Mouse (Mus musculus) heart, embryonic 10.5 days (tissue): ENCODE measurements around the gene Ttyh2. TPM values are rescaled to one million over a fixed set of nuclear protein-coding genes. Genes with fewer than 3 reads are reported as not detected.

ENCODE experiments used
- DNase-seq: peaks from one replicate; pipeline ENCODE4 v3.0.0-alpha.2; 2017; ENCODE audit warnings: low spot score
- H3K27ac ChIP-seq: fragments of 300-500 bp; sonication (generic); 2 replicates; pipeline ENCODE4 v1.5.1; 2016; ENCODE audit warnings: mild to moderate bottlenecking
- H3K27me3 ChIP-seq: fragments of 300-500 bp; sonication (generic); 2 replicates; pipeline ENCODE4 v1.6.1; 2016; ENCODE audit warnings: mild to moderate bottlenecking; ENCODE audit not compliant: poor library complexity, insufficient read depth, severe bottlenecking
- H3K36me3 ChIP-seq: fragments of 300-500 bp; sonication (generic); 2 replicates; pipeline ENCODE4 v1.6.1; 2016; ENCODE audit warnings: mild to moderate bottlenecking, moderate library complexity
- H3K4me1 ChIP-seq: fragments of 300-500 bp; sonication (generic); 2 replicates; pipeline ENCODE4 v1.6.1; 2016; ENCODE audit warnings: mild to moderate bottlenecking
- H3K4me3 ChIP-seq: fragments of 300-500 bp; sonication (generic); 2 replicates; pipeline ENCODE4 v1.5.1; 2016; ENCODE audit warnings: mild to moderate bottlenecking, moderate library complexity
- H3K9me3 ChIP-seq: fragments of 300-500 bp; sonication (generic); 2 replicates; pipeline ENCODE4 v1.6.1; 2016; ENCODE audit warnings: mild to moderate bottlenecking, moderate library complexity
- WGBS: fragments of 180-500 bp; shearing (Covaris S2); methylation state at CpG from one replicate; pipeline ENCODE4 v1.1.7; 2016; 5-methylcytosine and 5-hydroxymethylcytosine counted together
- polyA plus RNA-seq: library from polyadenylated mRNA; unstranded; fragments of >200 nt; fragmentation: Nextera tagmentation; extraction: Ambion mirVana; gene quantifications from 2 replicates; pipeline ENCODE4 v1.2.1, GENCODE M21; 2016

The Ttyh2 gene
- polyA plus RNA-seq, 1 experiment from 2014 or later, result 4.8 TPM

- H3K27ac ChIP-seq, result no peak overlapping the region
- no peak overlapping the region for H3K4me3 ChIP-seq
- H3K9me3 ChIP-seq, result no peaks in the 10 kb centered on the region
- H3K36me3 ChIP-seq, result peaks cover 10% of the 10 kb centered on the region; the same call in 1 of the 2 replicates
- 72% methylated on average over 22 of the region's 22 CpGs for WGBS
- DNase-seq, result no peak
- no peaks in the 10 kb centered on the region for H3K27me3 ChIP-seq
- H3K4me1 ChIP-seq, result peaks cover 7% of the 10 kb centered on the region; the same call in 1 of the 2 replicates
Measured at GRCm38 (mm10) chr11:114704071-114704913, 29.1 kb downstream of the Ttyh2 start.

DNA sequence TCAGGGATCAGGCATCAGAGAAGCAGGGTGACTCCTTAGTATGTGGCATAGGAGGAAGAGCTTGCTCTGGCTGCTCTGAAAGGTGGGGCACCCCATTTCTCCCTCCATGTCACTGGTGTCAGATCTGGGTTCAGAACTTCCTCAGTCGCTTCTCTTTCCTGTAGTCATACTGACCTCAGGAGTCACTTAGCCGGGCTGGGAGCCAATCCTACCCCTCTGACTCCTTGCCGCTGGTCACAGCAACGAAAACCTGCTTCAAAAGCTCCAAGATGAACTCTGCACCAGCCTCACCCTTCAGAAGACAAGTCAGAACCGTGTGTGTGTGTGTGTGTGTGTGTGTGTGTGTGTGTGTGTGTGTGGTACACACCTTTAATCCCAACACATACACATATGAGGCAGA is 31.1 kb downstream of the Ttyh2 start:
- peaks cover 10% of the 10 kb centered on the region; the same call in 1 of the 2 replicates for H3K36me3 ChIP-seq
- H3K4me3 ChIP-seq, result no peak overlapping the region
- DNase-seq, result no peak
- H3K27ac ChIP-seq, result no peak overlapping the region
- H3K4me1 ChIP-seq, result peaks cover 7% of the 10 kb centered on the region; the same call in 1 of the 2 replicates
- WGBS, result 78% methylated on average over 5 of the region's 5 CpGs
- no peaks in the 10 kb centered on the region for H3K27me3 ChIP-seq
- H3K9me3 ChIP-seq, result no peaks in the 10 kb centered on the region

DNA sequence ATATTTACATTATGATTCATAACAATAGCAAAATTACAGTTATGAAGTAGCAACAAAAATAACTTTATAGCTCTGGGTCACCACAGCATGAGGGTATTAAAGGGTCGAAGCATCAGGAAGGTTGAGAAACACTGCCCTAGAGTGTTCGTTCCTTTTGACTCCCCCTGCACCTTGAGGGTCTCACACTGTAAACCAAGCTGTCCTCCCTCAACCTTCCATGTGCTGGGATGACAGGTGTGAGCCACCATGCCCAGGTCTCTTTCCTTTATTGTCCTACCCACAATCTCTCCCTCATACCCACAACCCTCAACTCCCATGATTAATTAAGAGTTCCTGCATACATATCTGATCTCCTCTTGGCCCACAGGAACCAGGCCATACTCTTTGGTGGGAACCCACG is 36.2 kb downstream of the Ttyh2 start:
- no peaks in the 10 kb centered on the region for H3K27me3 ChIP-seq
- no peaks in the 10 kb centered on the region for H3K4me1 ChIP-seq
- no peaks in the 10 kb centered on the region for H3K9me3 ChIP-seq
- H3K36me3 ChIP-seq, result peaks cover 7% of the 10 kb centered on the region; the same call in 1 of the 2 replicates
- WGBS, result 82% methylated on average over 3 of the region's 3 CpGs
- no peak overlapping the region for H3K27ac ChIP-seq
- DNase-seq, result no peak
- H3K4me3 ChIP-seq, result no peak overlapping the region

GRCm38 (mm10) chr11:114711861-114712260 is 36.6 kb downstream of the Ttyh2 start:
- no peak overlapping the region for H3K4me3 ChIP-seq
- no peaks in the 10 kb centered on the region for H3K4me1 ChIP-seq
- H3K27me3 ChIP-seq, result no peaks in the 10 kb centered on the region
- DNase-seq, result no peak
- no peaks in the 10 kb centered on the region for H3K9me3 ChIP-seq
- peaks cover 7% of the 10 kb centered on the region; the same call in 1 of the 2 replicates for H3K36me3 ChIP-seq
- H3K27ac ChIP-seq, result no peak overlapping the region
- WGBS, result 87% methylated on average over 12 of the region's 12 CpGs

DNA sequence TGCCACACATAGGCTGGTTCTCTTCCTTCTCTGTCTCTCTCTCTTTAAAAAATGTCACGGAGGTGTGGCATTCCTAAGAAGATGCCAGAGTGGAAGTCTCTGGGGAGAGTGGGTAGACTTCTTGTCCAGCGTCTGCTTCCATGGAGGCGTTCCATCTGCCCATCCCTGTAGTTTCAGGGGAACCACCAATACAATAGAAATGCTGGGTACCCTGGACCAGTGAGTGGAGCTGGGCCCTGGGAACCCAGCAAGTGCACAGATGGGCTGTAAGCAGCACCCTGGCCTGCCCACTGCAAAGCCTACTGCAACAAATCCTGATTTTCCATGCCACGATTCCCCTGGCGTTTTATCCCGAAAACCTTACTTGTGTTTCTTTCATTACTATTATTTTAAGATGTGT is 39.3 kb downstream of the Ttyh2 start:
- H3K4me3 ChIP-seq, result no peak overlapping the region
- H3K27me3 ChIP-seq, result no peaks in the 10 kb centered on the region
- 83% methylated on average over 6 of the region's 6 CpGs for WGBS
- H3K9me3 ChIP-seq, result no peaks in the 10 kb centered on the region
- no peak overlapping the region for H3K27ac ChIP-seq
- no peak for DNase-seq
- H3K36me3 ChIP-seq, result no peaks in the 10 kb centered on the region
- H3K4me1 ChIP-seq, result no peaks in the 10 kb centered on the region

DNA sequence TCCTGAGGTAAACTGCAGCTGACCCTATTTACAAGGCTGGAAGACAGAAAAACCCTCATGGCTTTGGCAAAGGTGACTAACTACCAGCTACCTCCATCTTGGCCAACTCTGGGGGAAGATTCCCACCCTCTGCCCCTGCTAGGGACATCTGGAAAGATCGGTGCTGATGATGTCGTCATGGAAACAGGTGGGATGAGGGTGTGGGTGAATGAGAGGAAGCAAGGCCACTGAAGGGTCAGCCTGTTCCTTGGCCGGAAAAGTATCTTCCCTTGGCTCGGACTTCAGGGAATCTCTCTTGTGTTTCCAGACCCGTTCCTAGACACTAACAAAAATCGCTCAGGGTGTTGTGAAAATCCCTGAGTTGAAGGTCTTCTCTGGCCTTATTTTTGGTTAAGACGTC is 40.3 kb downstream of the Ttyh2 start:
- Histone ChIP-seq H3K27ac (no peak overlapping the region), H3K4me1 (no peaks in the 10 kb centered on the region), H3K4me3 (no peak overlapping the region), H3K9me3 (no peaks in the 10 kb centered on the region), H3K36me3 (no peaks in the 10 kb centered on the region), H3K27me3 (no peaks in the 10 kb centered on the region)
- 81% methylated on average over 7 of the region's 7 CpGs for WGBS
- DNase-seq, result no peak

GRCm38 (mm10) chr11:114720535-114720934 is 45.3 kb downstream of the Ttyh2 start:
- Histone ChIP-seq H3K36me3 (no peaks in the 10 kb centered on the region), H3K4me1 (no peaks in the 10 kb centered on the region), H3K27me3 (peaks cover 6% of the 10 kb centered on the region), H3K4me3 (no peak overlapping the region), H3K27ac (no peak overlapping the region), H3K9me3 (no peaks in the 10 kb centered on the region)
- no peak for DNase-seq
- 86% methylated on average over 10 of the region's 10 CpGs for WGBS

- WGBS, result 80% methylated on average over 8 of the region's 8 CpGs
- no peak for DNase-seq
- Histone ChIP-seq H3K4me1 (peaks cover 3% of the 10 kb centered on the region), H3K4me3 (no peak overlapping the region), H3K27me3 (peaks cover 6% of the 10 kb centered on the region), H3K9me3 (no peaks in the 10 kb centered on the region), H3K27ac (no peak overlapping the region), H3K36me3 (no peaks in the 10 kb centered on the region)
Measured at GRCm38 (mm10) chr11:114722438-114722837, 47.2 kb downstream of the Ttyh2 start.

GRCm38 (mm10) chr11:114723030-114723429 is 47.8 kb downstream of the Ttyh2 start:
- Histone ChIP-seq H3K4me1 (peaks cover 6% of the 10 kb centered on the region), H3K36me3 (no peaks in the 10 kb centered on the region), H3K27me3 (peaks cover 10% of the 10 kb centered on the region), H3K4me3 (no peak overlapping the region), H3K27ac (no peak overlapping the region), H3K9me3 (no peaks in the 10 kb centered on the region)
- WGBS, result 73% methylated on average over 13 of the region's 13 CpGs
- no peak for DNase-seq

- H3K27ac ChIP-seq, result no peak overlapping the region
- no peak overlapping the region for H3K4me3 ChIP-seq
- WGBS, result 68% methylated on average over 11 of the region's 11 CpGs
- H3K36me3 ChIP-seq, result no peaks in the 10 kb centered on the region
- peaks cover 22% of the 10 kb centered on the region for H3K27me3 ChIP-seq
- H3K9me3 ChIP-seq, result no peaks in the 10 kb centered on the region
- peaks cover 18% of the 10 kb centered on the region for H3K4me1 ChIP-seq
- no peak for DNase-seq
Measured at GRCm38 (mm10) chr11:114724787-114725590, 49.8 kb downstream of the Ttyh2 start.

DNA sequence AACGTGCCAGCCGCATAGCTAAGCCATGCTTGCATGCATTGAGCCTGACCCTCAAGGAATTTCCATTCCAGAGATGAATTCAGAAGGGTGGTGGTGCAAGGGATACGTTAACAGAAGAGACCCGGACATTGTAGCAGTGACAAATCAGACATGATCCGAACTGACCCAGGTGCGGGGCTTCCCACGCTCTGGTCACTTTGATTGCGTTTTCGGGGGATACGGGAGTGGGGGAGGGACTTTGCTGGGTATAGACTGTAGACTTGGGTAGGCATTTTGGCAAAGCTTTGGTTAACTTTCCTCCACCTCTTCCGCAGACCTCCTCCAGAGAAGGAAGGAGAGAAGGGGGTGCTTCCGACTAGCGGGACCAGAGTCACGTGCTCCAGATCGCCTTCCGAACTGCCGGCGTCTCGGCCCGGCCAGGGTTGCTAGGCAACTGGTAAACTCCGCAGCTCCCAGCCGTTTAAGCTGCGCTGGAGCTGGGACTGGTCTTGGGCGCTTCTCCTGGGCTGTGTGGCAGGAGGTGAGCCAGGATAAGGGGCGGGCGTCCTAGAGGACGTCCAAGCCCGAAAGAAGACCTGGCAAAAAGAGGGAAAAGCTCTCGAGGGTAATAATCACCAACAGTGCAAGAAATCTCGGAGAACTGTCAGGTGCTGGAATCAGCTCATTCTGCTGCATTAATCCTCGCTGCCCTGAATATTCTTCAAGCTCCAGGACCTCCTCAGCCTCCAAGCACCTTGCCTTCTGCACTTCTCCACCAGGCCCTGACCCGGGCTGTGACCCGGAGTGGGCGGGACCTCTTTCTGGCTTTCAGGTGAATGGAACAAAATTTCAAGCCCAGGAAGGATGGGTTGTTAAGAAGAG is 52.0 kb downstream of the Ttyh2 start, which contains the start of gene Dnaic2:
Gene Dnaic2, plus strand, starts transcription at position 444 of the 861 bp plus-strand sequence.
- peaks cover 18% of the 10 kb centered on the region for H3K4me1 ChIP-seq
- DNase-seq, result peak; percentile 92
- WGBS, result 12% methylated on average over 34 of the region's 34 CpGs
- H3K9me3 ChIP-seq, result no peaks in the 10 kb centered on the region
- H3K36me3 ChIP-seq, result no peaks in the 10 kb centered on the region
- H3K27me3 ChIP-seq, result peaks cover 22% of the 10 kb centered on the region
- peak within 1 kb of the TSS; percentile 4; the same call in 1 of the 2 replicates for H3K27ac ChIP-seq
- peak within 1 kb of the TSS; percentile 50 for H3K4me3 ChIP-seq

- Histone ChIP-seq H3K4me3 (peak overlapping the region; percentile 50; the same call in 1 of the 2 replicates), H3K27ac (no peak overlapping the region), H3K27me3 (peaks cover 23% of the 10 kb centered on the region), H3K4me1 (peaks cover 18% of the 10 kb centered on the region), H3K9me3 (no peaks in the 10 kb centered on the region), H3K36me3 (no peaks in the 10 kb centered on the region)
- DNase-seq, result no peak
- 26% methylated on average over 5 of the region's 5 CpGs for WGBS
Measured at GRCm38 (mm10) chr11:114727826-114728186, 52.6 kb downstream of the Ttyh2 start.
